9 mouse cellular contexts compared by ENCODE assay signal in genomic region chr13:43784725-43785711, GRCm38 (mm10). TPM values are rescaled to one million over a fixed set of nuclear protein-coding genes. Genes with fewer than 3 reads are reported as not detected.
DNase-seq lines count a peak whose midpoint lies in the region; ATAC-seq lines count a peak whose summit lies in the region.
"Had no signal": no experiment of that assay in that cellular context is flagged by ENCODE, and none has a peak within 500 bp of the region (broad histone marks: within the 10 kb centered on the region; RNA-seq: fewer than 3 reads in every experiment).

Gene Cd83, plus strand, starts transcription at chr13:43784775.

- peak within 1 kb of the TSS; percentile 84 for H3K9ac ChIP-seq in heart, embryonic 16.5 days (ENCODE audit: low read length)
- no peak within 1 kb of the TSS for H3K9ac ChIP-seq in liver, embryonic 16.5 days (ENCODE audit: low read depth, low read length)
- H3K9ac ChIP-seq in neural tube, embryonic 11.5 days (ENCODE audit: low read length): peak within 1 kb of the TSS; percentile 73

- H3K27ac ChIP-seq in forebrain, embryonic 10.5 days: peak within 1 kb of the TSS; percentile 86
- no peak within 1 kb of the TSS for H3K27ac ChIP-seq in heart, embryonic 16.5 days (ENCODE audit: low read length)
- no peak within 1 kb of the TSS for H3K27ac ChIP-seq in liver, embryonic 16.5 days (ENCODE audit: low read length)
- no peak within 1 kb of the TSS for H3K27ac ChIP-seq in neural tube, embryonic 11.5 days (ENCODE audit: low read depth, low read length)

- WGBS in forebrain, embryonic 10.5 days: 4% methylated on average over 73 of the region's 73 CpGs
- 4% methylated on average over 73 of the region's 73 CpGs for WGBS in heart, embryonic 16.5 days
- 5% methylated on average over 73 of the region's 73 CpGs for WGBS in liver, embryonic 16.5 days (ENCODE audit: insufficient replicate concordance)
- 5% methylated on average over 69 of the region's 73 CpGs for whole genome bisulfite sequencing in neural tube, embryonic 11.5 days

- no peaks in the 10 kb centered on the region for H3K9me3 ChIP-seq in forebrain, embryonic 10.5 days
- H3K9me3 ChIP-seq in heart, embryonic 16.5 days (replicated peaks; ENCODE audit: control insufficient read depth, low read length): no peaks in the 10 kb centered on the region
- H3K9me3 ChIP-seq in liver, embryonic 16.5 days (replicated peaks; ENCODE audit: control insufficient read depth, low read length): no peaks in the 10 kb centered on the region
- no peaks in the 10 kb centered on the region for H3K9me3 ChIP-seq in neural tube, embryonic 11.5 days (ENCODE audit: control insufficient read depth, low read length)

- peaks cover 77% of the 10 kb centered on the region for H3K27me3 ChIP-seq in forebrain, embryonic 10.5 days (ENCODE audit: poor library complexity, severe bottlenecking)
- H3K27me3 ChIP-seq in heart, embryonic 16.5 days (ENCODE audit: control insufficient read depth, insufficient read depth, low read length): peaks cover 9% of the 10 kb centered on the region
- peaks cover 18% of the 10 kb centered on the region for H3K27me3 ChIP-seq in liver, embryonic 16.5 days (ENCODE audit: control insufficient read depth, insufficient read depth, low read depth, low read length)
- peaks cover 6% of the 10 kb centered on the region; the same call in 1 of the 2 replicates for H3K27me3 ChIP-seq in neural tube, embryonic 11.5 days (ENCODE audit: control insufficient read depth, insufficient read depth, low read length)
- H3K27me3 ChIP-seq: Patski had no signal

- ATAC-seq in heart, embryonic 16.5 days (replicated peaks; ENCODE audit: extremely low read depth, insufficient read depth, low FRiP score): peak; percentile 84
- ATAC-seq in liver, embryonic 16.5 days (ENCODE audit: low read depth): peak; percentile 69
- ATAC-seq in neural tube, embryonic 11.5 days (ENCODE audit: insufficient read depth, low FRiP score, low TSS enrichment): no peak
- ATAC-seq: Patski had no signal

- peak within 1 kb of the TSS; percentile 97 for H3K4me2 ChIP-seq in heart, embryonic 16.5 days (ENCODE audit: low read depth, low read length)
- peak within 1 kb of the TSS; percentile 60 for H3K4me2 ChIP-seq in liver, embryonic 16.5 days (ENCODE audit: low read depth, low read length)
- peak within 1 kb of the TSS; percentile 97 for H3K4me2 ChIP-seq in neural tube, embryonic 11.5 days (ENCODE audit: low read depth)

- peaks cover 51% of the 10 kb centered on the region for H3K4me1 ChIP-seq in forebrain, embryonic 10.5 days
- peaks cover 10% of the 10 kb centered on the region for H3K4me1 ChIP-seq in heart, embryonic 16.5 days (ENCODE audit: control insufficient read depth, insufficient read depth, low read length)
- no peaks in the 10 kb centered on the region for H3K4me1 ChIP-seq in liver, embryonic 16.5 days (ENCODE audit: control insufficient read depth, low read depth, low read length)
- H3K4me1 ChIP-seq in neural tube, embryonic 11.5 days (ENCODE audit: control insufficient read depth, insufficient read depth, low read length): peaks cover 10% of the 10 kb centered on the region

- DNase-seq in CD4-positive helper T cell, adult 2 months (ENCODE audit: low read depth, low spot score): peak; percentile 85
- peak; percentile 37 to 50 for DNase-seq in adrenal gland, postnatal 4 days (ENCODE audit: low spot score in 2 of 2)
- DNase-seq in forebrain, embryonic 10.5 days (ENCODE audit: extremely low spot score, low spot score): peak; percentile 55
- peak; percentile 89 for DNase-seq in kidney, postnatal 10 days
- peak; percentile 76 for DNase-seq in neural tube, embryonic 11.5 days (ENCODE audit: low spot score)
- peak; percentile 61 for DNase-seq in testis, postnatal 10 days (ENCODE audit: low spot score)

- H3K36me3 ChIP-seq in forebrain, embryonic 10.5 days (replicated peaks): no peaks in the 10 kb centered on the region
- no peaks in the 10 kb centered on the region for H3K36me3 ChIP-seq in heart, embryonic 16.5 days (ENCODE audit: control insufficient read depth, insufficient read depth)
- no peaks in the 10 kb centered on the region for H3K36me3 ChIP-seq in liver, embryonic 16.5 days (ENCODE audit: control insufficient read depth, insufficient read depth)
- no peaks in the 10 kb centered on the region for H3K36me3 ChIP-seq in neural tube, embryonic 11.5 days (ENCODE audit: control insufficient read depth, insufficient read depth, low read length)

- peak within 1 kb of the TSS; percentile 72 for H3K4me3 ChIP-seq in forebrain, embryonic 10.5 days
- H3K4me3 ChIP-seq in heart, embryonic 16.5 days (ENCODE audit: low read length): peak within 1 kb of the TSS; percentile 72
- H3K4me3 ChIP-seq in liver, embryonic 16.5 days (ENCODE audit: low read depth, low read length): peak within 1 kb of the TSS; percentile 57
- peak within 1 kb of the TSS; percentile 59 for H3K4me3 ChIP-seq in neural tube, embryonic 11.5 days (ENCODE audit: low read depth, low read length)

RNA-seq across cellular contexts. Expression of gene Cd83, which starts in this region (rescaled TPM):
- 1 to 10 TPM; 8.2 to 8.4 TPM for total RNA-seq in adrenal gland, postnatal 4 days (2021)
- 3.5 and 3.8 TPM in 2 replicates for polyA plus RNA-seq in forebrain, embryonic 10.5 days (2016; fragmentation: Nextera tagmentation; extraction: Ambion mirVana)
- 9.3 and 17.7 TPM in 2 replicates for polyA plus RNA-seq in heart, embryonic 16.5 days (2015; fragmentation: Nextera tagmentation; extraction: Ambion mirVana)
- polyA plus RNA-seq in liver, embryonic 16.5 days (2015; fragmentation: Nextera tagmentation; extraction: Ambion mirVana): 1.7 and 2.1 TPM in 2 replicates
- polyA plus RNA-seq in neural tube, embryonic 11.5 days (2014; fragmentation: Nextera tagmentation; extraction: Ambion mirVana): 16.0 and 18.9 TPM in 2 replicates
- polyA plus RNA-seq: Patski had no signal
